Mouse (Mus musculus): ENCODE results near the gene Mif. TPM values are rescaled to one million over a fixed set of nuclear protein-coding genes. Genes with fewer than 3 reads are reported as not detected.

Mif gene
- polyA plus RNA-seq, 1 experiment from 2014 or later: 1,798 TPM

DNA sequence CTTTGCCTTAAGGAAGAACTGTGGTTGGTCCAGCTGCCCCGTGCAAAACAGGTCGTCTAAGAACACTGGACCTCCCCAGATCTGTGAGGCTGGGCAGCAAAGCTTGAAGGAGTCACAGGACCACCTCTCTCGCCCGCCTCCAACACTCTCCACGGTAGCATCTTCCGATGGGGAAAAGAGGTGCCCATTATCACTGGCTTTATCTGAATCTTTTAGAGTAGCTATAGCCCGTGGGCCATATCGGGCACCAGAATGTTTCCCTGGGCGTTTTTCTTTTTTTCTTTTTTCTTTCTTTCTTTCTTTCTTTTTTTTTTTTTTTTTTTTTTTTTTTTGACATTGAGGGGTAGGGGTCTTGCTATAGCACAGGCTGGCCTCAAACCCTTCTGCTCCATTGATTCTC is 25.3 kb downstream of the Mif start:
- Histone ChIP-seq H3K9ac (peak overlapping the region; percentile 47), H3K9me3 (replicated peaks) (no peaks in the 10 kb centered on the region), H3K27ac (no peak overlapping the region; the same call in 1 of the 2 replicates), H3K4me1 (replicated peaks) (peaks cover 41% of the 10 kb centered on the region), H3K4me3 (peak overlapping the region; percentile 54), H3K36me3 (no peaks in the 10 kb centered on the region), H3K27me3 (0 out of 2 replicates have a peak, but pooled peaks cover 2% of the 10 kb centered on the region), H3K4me2 (peak overlapping the region; percentile 82)
- 7% methylated on average over 9 of the region's 9 CpGs for WGBS
- ATAC-seq (replicated peaks; ENCODE audit: insufficient number of reproducible peaks, insufficient read depth, low FRiP score, low read depth): no peak

DNA sequence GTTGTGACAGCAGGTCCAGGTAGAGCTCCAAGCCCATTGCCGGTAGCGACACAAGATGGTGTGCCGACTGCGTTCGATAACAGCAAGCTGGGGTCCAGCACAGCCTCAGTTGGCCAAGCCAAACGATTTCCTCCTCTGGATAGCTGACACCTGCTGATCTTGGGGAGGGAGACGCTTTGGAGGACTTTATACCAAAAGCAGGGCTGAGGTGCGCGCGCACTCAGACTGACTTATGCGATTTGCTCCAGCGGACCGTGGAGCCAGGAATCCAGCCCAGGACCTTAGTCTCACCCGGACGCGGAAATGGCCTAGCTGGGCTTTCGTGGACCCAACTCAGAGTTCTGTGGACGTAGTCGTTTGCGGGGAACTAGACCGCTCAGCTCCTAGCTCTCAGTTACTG is 25.8 kb downstream of the Mif start:
- 2% methylated on average over 21 of the region's 21 CpGs for WGBS
- Histone ChIP-seq H3K27ac (no peak overlapping the region; the same call in 1 of the 2 replicates), H3K4me3 (peak overlapping the region; percentile 54), H3K36me3 (no peaks in the 10 kb centered on the region), H3K9ac (peak overlapping the region; percentile 47), H3K27me3 (0 out of 2 replicates have a peak, but pooled peaks cover 2% of the 10 kb centered on the region), H3K4me1 (replicated peaks) (peaks cover 41% of the 10 kb centered on the region), H3K4me2 (peak overlapping the region; percentile 82), H3K9me3 (replicated peaks) (no peaks in the 10 kb centered on the region)
- ATAC-seq (replicated peaks; ENCODE audit: insufficient number of reproducible peaks, insufficient read depth, low FRiP score, low read depth): no peak

DNA sequence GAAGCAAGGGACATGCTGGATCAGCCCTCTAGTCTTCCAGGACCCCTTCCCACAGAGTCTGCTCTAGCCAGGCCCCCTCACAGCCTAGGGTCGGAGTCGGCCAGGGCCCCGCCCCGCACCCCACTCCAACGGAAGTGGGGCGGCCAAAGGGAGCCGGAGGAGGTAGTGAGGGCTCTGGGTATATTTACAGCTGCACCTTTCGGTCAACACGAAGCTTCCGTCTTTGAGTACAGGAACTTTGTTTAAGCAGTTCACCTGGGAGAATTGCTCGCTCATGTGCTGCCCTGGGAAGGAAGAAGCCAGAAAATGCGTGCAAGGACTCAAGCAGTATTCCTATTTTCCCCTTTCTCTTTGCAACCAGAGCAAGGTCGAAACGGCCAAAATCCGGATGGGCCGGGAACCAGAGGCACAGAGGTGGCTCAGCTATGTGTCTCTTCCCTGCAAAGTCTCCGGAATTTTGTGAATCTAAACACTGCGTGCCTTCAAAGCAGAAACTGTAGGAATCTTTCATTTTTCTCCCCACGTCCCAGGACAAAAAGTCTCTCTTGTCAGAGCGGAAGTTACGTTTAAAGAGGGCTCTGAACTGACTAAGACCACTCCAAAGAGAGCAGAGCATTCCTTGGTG is 26.5 kb downstream of the Mif start:
- Histone ChIP-seq H3K36me3 (no peaks in the 10 kb centered on the region), H3K4me3 (peak overlapping the region; percentile 54), H3K4me2 (peak overlapping the region; percentile 82), H3K27me3 (0 out of 2 replicates have a peak, but pooled peaks cover 2% of the 10 kb centered on the region), H3K4me1 (replicated peaks) (peaks cover 43% of the 10 kb centered on the region), H3K27ac (no peak overlapping the region), H3K9me3 (replicated peaks) (no peaks in the 10 kb centered on the region), H3K9ac (peak overlapping the region; percentile 47; the same call in 1 of the 2 replicates)
- WGBS: 16% methylated on average over 21 of the region's 21 CpGs
- no peak for ATAC-seq (replicated peaks; ENCODE audit: insufficient number of reproducible peaks, insufficient read depth, low FRiP score, low read depth)

DNA sequence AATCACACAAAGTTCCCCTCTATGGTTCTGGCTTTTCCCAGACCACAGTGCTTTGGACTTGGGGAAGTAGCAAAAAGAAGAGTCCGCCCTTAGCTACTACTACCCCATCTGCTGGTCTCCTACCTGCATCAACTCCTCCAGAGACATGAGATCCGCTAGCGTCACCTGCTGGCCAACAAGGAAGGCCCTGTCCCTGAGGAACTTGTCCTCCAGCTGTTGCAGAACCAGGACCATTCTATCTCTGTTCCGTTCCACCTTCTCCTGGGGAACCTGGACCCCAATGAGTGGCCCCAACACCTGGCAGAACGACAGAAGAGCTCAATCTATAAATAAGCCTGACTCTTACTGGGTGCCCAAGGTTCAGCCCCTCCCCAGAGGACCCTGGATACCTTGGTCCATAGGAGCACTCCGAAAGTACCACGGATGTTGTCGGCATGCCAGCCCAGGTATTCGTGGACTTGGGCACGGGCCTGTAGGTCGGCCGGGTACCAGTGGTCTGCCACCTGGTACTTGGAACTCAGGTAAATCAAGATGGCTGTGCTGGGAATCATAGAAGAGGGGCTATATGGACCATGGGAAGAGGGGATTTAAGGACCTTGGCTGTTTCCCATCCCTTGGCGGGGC is 27.7 kb downstream of the Mif start:
- Histone ChIP-seq H3K4me3 (no peak overlapping the region), H3K4me2 (no peak overlapping the region), H3K9ac (no peak overlapping the region), H3K36me3 (no peaks in the 10 kb centered on the region), H3K27me3 (0 out of 2 replicates have a peak, but pooled peaks cover 2% of the 10 kb centered on the region), H3K27ac (no peak overlapping the region), H3K9me3 (replicated peaks) (no peaks in the 10 kb centered on the region), H3K4me1 (replicated peaks) (peaks cover 38% of the 10 kb centered on the region)
- WGBS: 55% methylated on average over 13 of the region's 13 CpGs
- ATAC-seq (replicated peaks; ENCODE audit: insufficient number of reproducible peaks, insufficient read depth, low FRiP score, low read depth): no peak

DNA sequence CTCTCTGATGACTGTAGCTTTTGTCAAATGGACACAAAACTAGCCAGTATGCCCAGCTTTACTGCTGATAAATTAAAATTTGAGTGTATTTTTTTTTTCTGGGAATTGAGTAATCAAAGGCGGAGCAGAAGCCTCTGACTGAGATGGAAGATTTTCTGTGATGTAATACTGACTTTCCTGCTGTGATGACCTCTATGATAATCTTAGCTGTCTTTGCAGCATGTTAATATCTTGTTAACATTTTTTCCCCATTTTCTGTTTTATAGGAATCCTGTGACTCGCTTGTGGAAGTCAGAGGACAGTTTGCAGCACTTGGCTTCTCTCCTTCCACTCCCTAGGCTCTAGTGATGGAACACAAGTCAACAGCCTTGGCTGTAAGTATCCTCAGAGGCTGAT is 29.8 kb downstream of the Mif start:
- no peaks in the 10 kb centered on the region for H3K36me3 ChIP-seq
- 73% methylated on average over 2 of the region's 2 CpGs for WGBS
- H3K27ac ChIP-seq: no peak overlapping the region
- no peak for ATAC-seq (replicated peaks; ENCODE audit: insufficient number of reproducible peaks, insufficient read depth, low FRiP score, low read depth)
- H3K27me3 ChIP-seq: 0 out of 2 replicates have a peak, but pooled peaks cover 2% of the 10 kb centered on the region
- no peak overlapping the region for H3K9ac ChIP-seq
- H3K9me3 ChIP-seq (replicated peaks): no peaks in the 10 kb centered on the region
- peaks cover 29% of the 10 kb centered on the region for H3K4me1 ChIP-seq (replicated peaks)
- H3K4me3 ChIP-seq: no peak overlapping the region
- no peak overlapping the region for H3K4me2 ChIP-seq

DNA sequence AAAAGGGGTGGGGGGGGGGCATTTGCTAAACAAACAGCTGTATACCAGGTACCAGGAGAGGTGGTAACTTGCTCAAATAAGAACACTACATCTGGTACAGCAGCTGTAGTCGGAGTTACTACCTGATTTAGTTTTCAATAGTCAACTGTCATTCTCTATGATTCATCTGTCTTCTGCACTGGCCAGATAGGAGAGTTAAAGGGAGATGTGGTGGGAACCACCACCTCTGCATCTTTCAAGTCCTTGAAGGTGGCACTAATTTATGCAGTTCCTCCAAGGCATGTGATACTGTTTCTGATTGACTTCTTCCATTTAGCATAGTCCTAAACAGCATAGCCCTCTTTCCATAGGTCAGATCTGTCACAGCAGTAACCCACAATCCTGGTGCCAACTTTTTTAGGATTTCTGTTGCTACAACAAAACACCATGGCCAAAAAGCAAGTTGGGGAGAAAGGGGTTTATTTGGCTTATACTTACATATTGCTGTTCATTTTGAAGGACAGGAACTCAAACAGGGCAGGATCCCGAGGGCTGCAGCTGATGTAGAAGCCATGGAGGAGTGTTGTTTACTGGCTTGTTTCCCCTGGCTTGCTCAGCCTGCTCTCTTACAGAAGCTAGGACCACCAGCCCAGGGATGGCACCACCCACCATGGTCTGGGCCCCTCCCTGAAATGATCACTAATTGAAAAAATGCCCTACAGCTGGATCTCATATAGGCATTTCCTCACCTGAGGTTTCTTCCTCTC is 30.3 kb downstream of the Mif start:
- H3K27me3 ChIP-seq: 0 out of 2 replicates have a peak, but pooled peaks cover 2% of the 10 kb centered on the region
- 70% methylated on average over 2 of the region's 2 CpGs for WGBS
- H3K9me3 ChIP-seq (replicated peaks): no peaks in the 10 kb centered on the region
- ATAC-seq (replicated peaks; ENCODE audit: insufficient number of reproducible peaks, insufficient read depth, low FRiP score, low read depth): no peak
- H3K27ac ChIP-seq: no peak overlapping the region
- no peak overlapping the region for H3K4me3 ChIP-seq
- no peak overlapping the region for H3K9ac ChIP-seq
- H3K36me3 ChIP-seq: no peaks in the 10 kb centered on the region
- H3K4me1 ChIP-seq (replicated peaks): peaks cover 23% of the 10 kb centered on the region
- no peak overlapping the region for H3K4me2 ChIP-seq

DNA sequence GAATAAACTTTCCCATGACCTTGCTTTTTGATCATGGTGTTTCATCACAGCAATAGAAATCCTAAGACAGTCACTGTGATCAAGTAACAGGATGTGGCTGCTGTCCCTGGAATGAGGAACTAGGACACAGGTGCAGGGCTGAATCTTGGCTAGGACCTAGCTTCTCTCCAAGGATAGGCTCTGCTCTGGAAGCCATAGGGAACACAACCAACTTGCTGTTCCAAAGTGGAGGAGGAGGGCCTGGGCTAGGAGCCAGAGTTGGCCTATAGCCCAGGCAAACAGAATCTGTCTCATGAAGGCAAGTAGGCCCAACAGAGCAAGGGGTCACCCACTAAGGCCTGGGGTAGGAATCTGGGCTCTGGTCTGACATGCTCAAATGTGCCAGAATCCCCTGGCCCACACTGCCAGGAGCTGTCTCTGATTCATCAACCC is 31.5 kb downstream of the Mif start:
- no peak overlapping the region for H3K4me3 ChIP-seq
- H3K9ac ChIP-seq: no peak overlapping the region
- H3K36me3 ChIP-seq: no peaks in the 10 kb centered on the region
- ATAC-seq (replicated peaks; ENCODE audit: insufficient number of reproducible peaks, insufficient read depth, low FRiP score, low read depth): 0 out of 2 replicates have a peak, but pooled peaks have one; percentile 7
- 0 out of 2 replicates have a peak, but pooled peaks cover 2% of the 10 kb centered on the region for H3K27me3 ChIP-seq
- H3K27ac ChIP-seq: no peak overlapping the region
- peaks cover 12% of the 10 kb centered on the region for H3K4me1 ChIP-seq (replicated peaks)
- no peaks in the 10 kb centered on the region for H3K9me3 ChIP-seq (replicated peaks)
- no peak overlapping the region for H3K4me2 ChIP-seq

DNA sequence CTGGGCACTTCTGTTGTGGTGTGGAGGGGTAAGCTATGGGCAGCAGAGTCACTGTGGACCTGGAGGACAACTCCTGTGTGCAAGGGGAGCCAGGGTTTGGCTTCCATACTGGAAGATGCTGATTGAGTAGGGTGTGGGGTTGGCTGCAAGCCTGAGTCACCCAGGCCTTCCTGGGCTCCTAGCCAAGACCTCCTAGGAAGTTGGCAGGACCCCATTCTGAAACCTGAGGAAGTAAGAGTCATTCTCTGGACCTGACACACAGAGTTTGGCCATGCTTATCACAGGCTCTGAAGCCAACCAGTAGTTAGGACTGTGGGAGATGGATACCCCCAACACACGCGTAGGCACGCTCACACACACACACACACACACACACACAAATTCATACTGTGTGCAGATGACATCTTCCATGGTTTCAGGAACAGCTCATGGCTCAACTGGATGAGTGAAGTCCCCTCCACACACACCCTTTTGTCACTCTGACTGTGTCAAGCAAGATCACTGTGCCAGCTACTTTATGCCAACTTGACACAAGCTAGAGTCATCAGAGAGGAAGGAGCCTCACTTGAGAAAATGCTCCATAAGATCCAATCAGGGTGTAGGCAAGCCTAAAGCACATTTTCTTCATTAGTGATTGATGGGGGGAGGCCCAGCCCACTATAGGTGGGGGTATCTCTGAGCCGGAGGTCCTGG is 32.2 kb downstream of the Mif start:
- no peaks in the 10 kb centered on the region for H3K9me3 ChIP-seq (replicated peaks)
- peak; percentile 38; the same call in 1 of the 2 replicates for ATAC-seq (replicated peaks; ENCODE audit: insufficient number of reproducible peaks, insufficient read depth, low FRiP score, low read depth)

DNA sequence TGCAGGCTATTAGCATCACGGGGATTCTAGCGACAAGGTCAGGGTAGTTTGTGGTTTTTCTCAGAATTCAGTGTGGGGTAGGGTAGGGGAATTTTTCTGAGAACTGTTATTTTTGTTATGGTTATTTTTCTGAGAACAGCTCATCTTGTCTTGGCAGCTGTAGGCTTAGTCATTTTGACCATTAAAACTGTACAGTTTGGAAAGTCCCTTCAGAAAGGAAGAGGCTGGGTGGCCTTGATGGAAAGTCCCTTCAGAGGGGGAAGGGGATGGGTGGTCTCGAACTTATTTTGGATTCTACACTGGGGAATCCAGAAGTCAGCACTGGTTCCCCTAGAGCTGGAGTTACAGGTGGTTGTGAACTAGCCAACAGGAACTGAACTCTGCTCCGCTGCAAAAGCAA is 35.5 kb downstream of the Mif start:
- no peak overlapping the region for H3K4me3 ChIP-seq
- no peak for ATAC-seq (replicated peaks; ENCODE audit: insufficient number of reproducible peaks, insufficient read depth, low FRiP score, low read depth)
- no peak overlapping the region for H3K27ac ChIP-seq
- H3K27me3 ChIP-seq: no peaks in the 10 kb centered on the region
- WGBS: 80% methylated on average over 4 of the region's 4 CpGs
- no peak overlapping the region for H3K9ac ChIP-seq
- H3K4me1 ChIP-seq (replicated peaks): peaks cover 8% of the 10 kb centered on the region
- H3K9me3 ChIP-seq (replicated peaks): no peaks in the 10 kb centered on the region
- H3K4me2 ChIP-seq: no peak overlapping the region
- H3K36me3 ChIP-seq: no peaks in the 10 kb centered on the region

More for the DNA sequence above, 32.2 kb downstream of the Mif start:
- no peaks in the 10 kb centered on the region for H3K36me3 ChIP-seq
- no peak overlapping the region for H3K4me2 ChIP-seq
- no peak overlapping the region for H3K27ac ChIP-seq
- no peaks in the 10 kb centered on the region for H3K27me3 ChIP-seq
- H3K4me3 ChIP-seq: no peak overlapping the region
- H3K4me1 ChIP-seq (replicated peaks): peaks cover 8% of the 10 kb centered on the region
- 68% methylated on average over 4 of the region's 4 CpGs for WGBS
- no peak overlapping the region for H3K9ac ChIP-seq

DNA sequence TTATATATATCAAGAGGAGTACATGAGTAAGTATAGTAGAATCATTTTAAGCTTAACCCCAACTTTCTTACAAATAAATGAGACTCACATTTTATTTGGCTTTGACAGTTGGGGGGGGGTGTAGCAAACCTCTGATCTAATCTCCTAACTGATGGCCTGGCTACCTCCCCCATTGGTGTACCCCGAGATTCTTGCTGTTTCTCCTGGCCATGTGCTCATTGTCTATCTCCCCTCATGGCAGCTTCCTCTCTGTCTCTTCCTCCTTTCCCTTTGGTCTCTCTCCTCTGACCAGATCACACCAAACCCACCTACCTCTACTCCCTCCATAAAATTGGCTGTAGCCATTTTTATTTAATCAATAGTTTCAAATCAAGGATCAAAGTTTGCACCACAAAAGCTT is 36.3 kb downstream of the Mif start:
- Histone ChIP-seq H3K36me3 (no peaks in the 10 kb centered on the region), H3K27ac (no peak overlapping the region), H3K4me3 (no peak overlapping the region), H3K9ac (no peak overlapping the region), H3K9me3 (replicated peaks) (no peaks in the 10 kb centered on the region), H3K4me1 (replicated peaks) (peaks cover 8% of the 10 kb centered on the region), H3K27me3 (no peaks in the 10 kb centered on the region), H3K4me2 (no peak overlapping the region)
- WGBS: 90% methylated on average over 1 of the region's 1 CpGs
- ATAC-seq (replicated peaks; ENCODE audit: insufficient number of reproducible peaks, insufficient read depth, low FRiP score, low read depth): no peak

DNA sequence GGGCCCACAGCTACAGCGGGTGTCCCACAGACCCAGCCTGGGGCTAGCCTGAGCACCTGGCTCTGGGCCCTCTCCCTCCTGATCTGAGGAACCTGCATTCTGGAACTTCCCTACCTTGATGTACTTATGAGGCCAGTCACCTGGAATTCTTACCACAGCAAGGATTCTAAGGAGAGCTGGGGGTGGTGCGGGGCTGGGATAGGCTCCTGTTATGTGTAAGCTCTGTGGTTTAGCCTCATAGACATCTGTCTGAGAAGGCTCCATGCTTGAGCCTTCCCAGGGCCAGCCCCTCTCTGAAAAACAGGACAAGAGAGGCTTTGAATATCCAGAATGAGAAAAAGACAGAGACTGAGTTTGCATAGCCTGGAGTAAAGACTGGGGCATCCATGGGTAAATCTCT is 37.6 kb downstream of the Mif start, which contains the start of gene Gstt4:
Gstt4 (minus strand) TSS at position 101 of the 400 bp plus-strand sequence.
- ATAC-seq (replicated peaks; ENCODE audit: insufficient number of reproducible peaks, insufficient read depth, low FRiP score, low read depth): no peak
- H3K4me2 ChIP-seq: no peak within 1 kb of the TSS
- no peak within 1 kb of the TSS for H3K9ac ChIP-seq
- H3K36me3 ChIP-seq: no peaks in the 10 kb centered on the region
- WGBS: 90% methylated on average over 2 of the region's 2 CpGs
- no peak within 1 kb of the TSS for H3K4me3 ChIP-seq
- no peaks in the 10 kb centered on the region for H3K9me3 ChIP-seq (replicated peaks)
- H3K27me3 ChIP-seq: 0 out of 2 replicates have a peak, but pooled peaks cover 5% of the 10 kb centered on the region
- H3K27ac ChIP-seq: no peak within 1 kb of the TSS
- H3K4me1 ChIP-seq (replicated peaks): peaks cover 3% of the 10 kb centered on the region
